18 mouse cellular contexts compared by ENCODE assay signal in genomic region chr9:94947246-94947645, GRCm38 (mm10).
DNase-seq lines count a peak whose midpoint lies in the region; ATAC-seq lines count a peak whose summit lies in the region.
"Had no signal": no experiment of that assay in that cellular context is flagged by ENCODE, and none has a peak within 500 bp of the region (broad histone marks: within the 10 kb centered on the region; RNA-seq: fewer than 3 reads in every experiment).

No protein-coding gene starts in this region.

- WGBS in midbrain, embryonic 15.5 days, result 75% methylated on average over 7 of the region's 7 CpGs

- no peak overlapping the region for H3K27ac ChIP-seq in midbrain, embryonic 15.5 days
- H3K27ac ChIP-seq: embryonic facial prominence, embryonic 10.5 days; embryonic facial prominence, embryonic 12.5 days; forebrain, embryonic 13.5 days; forebrain, embryonic 15.5 days had no signal

- DNase-seq in 416B (ENCODE audit: low read depth), result peak; percentile 67
- DNase-seq in right cerebral cortex, postnatal 36 days (ENCODE audit: low spot score in 2 of 2), result no peak
- DNase-seq: adrenal gland, adult 2 months; adrenal gland, postnatal 10 days; adrenal gland, postnatal 25 days; cerebellum, adult 11-12 months; cerebellum, adult 2 months; cerebellum, adult 9-10 months; cerebellum, postnatal 10 days; cerebellum, postnatal 25 days; forebrain, postnatal 0 days had no signal

- no peaks in the 10 kb centered on the region for H3K4me1 ChIP-seq in midbrain, embryonic 15.5 days
- H3K4me1 ChIP-seq: embryonic facial prominence, embryonic 12.5 days; forebrain, embryonic 13.5 days; forebrain, embryonic 15.5 days had no signal

- H3K9ac ChIP-seq in midbrain, embryonic 15.5 days, result no peak overlapping the region
- H3K9ac ChIP-seq: embryonic facial prominence, embryonic 12.5 days; forebrain, embryonic 13.5 days; forebrain, embryonic 15.5 days; forebrain, postnatal 0 days had no signal

- no peak overlapping the region for H3K4me3 ChIP-seq in midbrain, embryonic 15.5 days
- H3K4me3 ChIP-seq: embryonic facial prominence, embryonic 10.5 days; embryonic facial prominence, embryonic 12.5 days; forebrain, embryonic 13.5 days; forebrain, embryonic 15.5 days had no signal

- no peaks in the 10 kb centered on the region for H3K27me3 ChIP-seq in midbrain, embryonic 15.5 days (replicated peaks)
- H3K27me3 ChIP-seq: embryonic facial prominence, embryonic 12.5 days; forebrain, embryonic 13.5 days; forebrain, embryonic 15.5 days had no signal

- peak; percentile 86 for ATAC-seq in granulocyte monocyte progenitor cell, adult 5-6 weeks (replicated peaks; ENCODE audit: poor library complexity, severe bottlenecking)
- ATAC-seq in megakaryocyte progenitor cell, adult 5-6 weeks (replicated peaks; ENCODE audit: poor library complexity), result peak; percentile 83
- ATAC-seq in midbrain, embryonic 15.5 days (replicated peaks), result no peak
- ATAC-seq: forebrain, embryonic 13.5 days; forebrain, embryonic 15.5 days; forebrain, postnatal 0 days had no signal

- H3K4me2 ChIP-seq in midbrain, embryonic 15.5 days, result no peak overlapping the region
- H3K4me2 ChIP-seq: embryonic facial prominence, embryonic 12.5 days; forebrain, embryonic 13.5 days; forebrain, embryonic 15.5 days had no signal

- H3K9me3 ChIP-seq in midbrain, embryonic 15.5 days, result no peaks in the 10 kb centered on the region
- H3K9me3 ChIP-seq: embryonic facial prominence, embryonic 10.5 days; embryonic facial prominence, embryonic 12.5 days; forebrain, embryonic 13.5 days; forebrain, embryonic 15.5 days had no signal

- no peaks in the 10 kb centered on the region for H3K36me3 ChIP-seq in midbrain, embryonic 15.5 days (replicated peaks)
- H3K36me3 ChIP-seq: embryonic facial prominence, embryonic 10.5 days; embryonic facial prominence, embryonic 12.5 days; forebrain, embryonic 15.5 days had no signal
